Mouse (Mus musculus) Muller cell, postnatal 12 days (primary cell): ENCODE measurements at regions not wholly inside any gene's neighbourhood (a gene's known extent, or its start where the extent isn't known, plus 50 kb on each side); places are given as distances from the start of the nearest gene placed in this dataset.
"Not testable (repeated sequence)": the region's sequence is repeated elsewhere in the genome, so short reads cannot be mapped to it uniquely, and the experiment has no call there.

Experiments
- DNase-seq: peaks from one replicate; pipeline ENCODE4 v3.0.0-alpha.2; 2015; ENCODE audit errors: inconsistent ontology term

- DNase-seq, result no peak
These were observed 53.6 kb upstream of the Wdfy3 start for GRCm38 (mm10) chr5:102123285-102123684.

- DNase-seq, result peak; percentile 36
These were observed 57.0 kb upstream of the Wdfy3 start for GRCm38 (mm10) chr5:102126737-102127136.

GRCm38 (mm10) chr5:102147991-102148390, 78.3 kb upstream of the Wdfy3 start:
- no peak for DNase-seq

GRCm38 (mm10) chr5:102149481-102150129, 79.9 kb upstream of the Wdfy3 start:
- peak; percentile 68 for DNase-seq

- DNase-seq, result no peak
These were observed 89.9 kb upstream of the Wdfy3 start for GRCm38 (mm10) chr5:102159621-102160020.

GRCm38 (mm10) chr5:102167981-102168380, 98.3 kb upstream of the Wdfy3 start:
- DNase-seq, result no peak

- DNase-seq, result no peak
These were observed 102.1 kb upstream of the Wdfy3 start for GRCm38 (mm10) chr5:102171808-102172207.

GRCm38 (mm10) chr5:102180250-102180649, 110.5 kb upstream of the Wdfy3 start:
- no peak for DNase-seq

GRCm38 (mm10) chr5:102188951-102189350, 119.2 kb upstream of the Wdfy3 start:
- DNase-seq, result not testable (repeated sequence)

- no peak for DNase-seq
These were observed 136.7 kb upstream of the Wdfy3 start for GRCm38 (mm10) chr5:102206456-102206855.

- peak; percentile 49 for DNase-seq
These were observed 137.2 kb upstream of the Wdfy3 start for GRCm38 (mm10) chr5:102206953-102207352.

- DNase-seq, result no peak
These were observed 143.4 kb upstream of the Wdfy3 start for GRCm38 (mm10) chr5:102213145-102213544.

GRCm38 (mm10) chr5:102227131-102227530, 157.4 kb upstream of the Wdfy3 start:
- no peak for DNase-seq

GRCm38 (mm10) chr5:102242614-102243013, 172.9 kb upstream of the Wdfy3 start:
- DNase-seq, result no peak

GRCm38 (mm10) chr5:102244706-102245105, 175.0 kb upstream of the Wdfy3 start:
- DNase-seq, result no peak

GRCm38 (mm10) chr5:102248747-102249146, 179.0 kb upstream of the Wdfy3 start:
- no peak for DNase-seq

GRCm38 (mm10) chr5:102251076-102251475, 181.4 kb upstream of the Wdfy3 start:
- no peak for DNase-seq

- DNase-seq, result peak; percentile 76
These were observed 184.1 kb upstream of the Wdfy3 start for GRCm38 (mm10) chr5:102253786-102254185.

- no peak for DNase-seq
These were observed 187.4 kb upstream of the Wdfy3 start for GRCm38 (mm10) chr5:102257104-102257503.

- no peak for DNase-seq
These were observed 191.9 kb upstream of the Wdfy3 start for GRCm38 (mm10) chr5:102261621-102262020.

GRCm38 (mm10) chr5:102266451-102266850, 196.7 kb upstream of the Wdfy3 start:
- no peak for DNase-seq

GRCm38 (mm10) chr5:102267150-102267549, 197.4 kb upstream of the Wdfy3 start:
- DNase-seq, result no peak

- DNase-seq, result no peak
These were observed 199.5 kb upstream of the Wdfy3 start for GRCm38 (mm10) chr5:102269204-102269603.

- no peak for DNase-seq
These were observed 205.6 kb upstream of the Arhgap24 start for GRCm38 (mm10) chr5:102275621-102276020.
